Mouse (Mus musculus): ENCODE data around the gene Nrap. TPM values are rescaled to one million over a fixed set of nuclear protein-coding genes. Genes with fewer than 3 reads are reported as not detected.

Nrap gene
- polyA plus RNA-seq, 1 experiment from 2014 or later: 0.16 TPM

- WGBS (ENCODE audit: insufficient replicate concordance): 55% methylated on average over 9 of the region's 9 CpGs
- 0 out of 2 replicates have a peak overlapping the region, but pooled peaks have one; percentile 1 for H3K9ac ChIP-seq (replicated peaks)
- ATAC-seq (no peak), DNase-seq (no peak)
- no peaks in the 10 kb centered on the region for H3K9me3 ChIP-seq (ENCODE audit: low read length)
- no peaks in the 10 kb centered on the region for H3K27me3 ChIP-seq (ENCODE audit: insufficient read depth, low read length)
- no peaks in the 10 kb centered on the region for H3K36me3 ChIP-seq (replicated peaks; ENCODE audit: insufficient read depth, low read length)
- H3K4me1 ChIP-seq (ENCODE audit: insufficient read depth): peaks cover 63% of the 10 kb centered on the region
- TF ChIP-seq EP300 (IDR thresholded peaks at IDR 0.05; ENCODE audit: low read depth) (no peak), CTCF (IDR thresholded peaks at IDR 0.05; ENCODE audit: low read depth) (no peak)
- no peak overlapping the region for H3K27ac ChIP-seq (ENCODE audit: low read depth)
- H3K4me2 ChIP-seq (ENCODE audit: low read depth, low read length): no peak overlapping the region
- no peak overlapping the region for H3K4me3 ChIP-seq (ENCODE audit: low read depth, low read length)
Observed at GRCm38 (mm10) chr19:56393311-56393866, 3.6 kb upstream of the Nrap start.

GRCm38 (mm10) chr19:56391307-56392046 is 1.6 kb upstream of the Nrap start:
- H3K4me3 ChIP-seq (ENCODE audit: low read depth, low read length): peak overlapping the region; percentile 24; the same call in 1 of the 2 replicates
- peak overlapping the region; percentile 64 for H3K4me2 ChIP-seq (ENCODE audit: low read depth, low read length)
- no peaks in the 10 kb centered on the region for H3K27me3 ChIP-seq (ENCODE audit: insufficient read depth, low read length)
- H3K4me1 ChIP-seq (ENCODE audit: insufficient read depth): peaks cover 53% of the 10 kb centered on the region
- peak overlapping the region; percentile 41 for H3K9ac ChIP-seq (replicated peaks)
- ATAC-seq (peak; percentile 99), DNase-seq (peak; percentile 84)
- TF ChIP-seq EP300 (IDR thresholded peaks at IDR 0.05; ENCODE audit: low read depth) (peak; percentile 90), CTCF (IDR thresholded peaks at IDR 0.05; ENCODE audit: low read depth) (no peak)
- H3K9me3 ChIP-seq (ENCODE audit: low read length): no peaks in the 10 kb centered on the region
- no peaks in the 10 kb centered on the region for H3K36me3 ChIP-seq (replicated peaks; ENCODE audit: insufficient read depth, low read length)
- H3K27ac ChIP-seq (ENCODE audit: low read depth): peak overlapping the region; percentile 85
- WGBS (ENCODE audit: insufficient replicate concordance): 40% methylated on average over 6 of the region's 6 CpGs

- DNase-seq: no peak
- Histone ChIP-seq H3K27me3 (ENCODE audit: insufficient read depth, low read length) (no peaks in the 10 kb centered on the region), H3K4me1 (ENCODE audit: insufficient read depth) (peaks cover 31% of the 10 kb centered on the region), H3K9me3 (ENCODE audit: low read length) (no peaks in the 10 kb centered on the region), H3K9ac (replicated peaks) (no peak overlapping the region), H3K4me3 (ENCODE audit: low read depth, low read length) (no peak overlapping the region), H3K27ac (ENCODE audit: low read depth) (no peak overlapping the region), H3K4me2 (ENCODE audit: low read depth, low read length) (no peak overlapping the region), H3K36me3 (replicated peaks; ENCODE audit: insufficient read depth, low read length) (no peaks in the 10 kb centered on the region)
- WGBS (ENCODE audit: insufficient replicate concordance): 78% methylated on average over 11 of the region's 11 CpGs
- no peak for ATAC-seq
- TF ChIP-seq CTCF (IDR thresholded peaks at IDR 0.05; ENCODE audit: low read depth) (no peak), EP300 (IDR thresholded peaks at IDR 0.05; ENCODE audit: low read depth) (no peak)
Observed at GRCm38 (mm10) chr19:56389176-56389575, 661 bp downstream of the Nrap start.

GRCm38 (mm10) chr19:56387726-56388302 is 2.0 kb downstream of the Nrap start:
- Histone ChIP-seq H3K4me3 (ENCODE audit: low read depth, low read length) (no peak overlapping the region), H3K9ac (replicated peaks) (no peak overlapping the region), H3K4me1 (ENCODE audit: insufficient read depth) (peaks cover 25% of the 10 kb centered on the region), H3K27ac (ENCODE audit: low read depth) (no peak overlapping the region), H3K4me2 (ENCODE audit: low read depth, low read length) (no peak overlapping the region), H3K27me3 (ENCODE audit: insufficient read depth, low read length) (no peaks in the 10 kb centered on the region), H3K9me3 (ENCODE audit: low read length) (no peaks in the 10 kb centered on the region), H3K36me3 (replicated peaks; ENCODE audit: insufficient read depth, low read length) (no peaks in the 10 kb centered on the region)
- DNase-seq (no peak), ATAC-seq (no peak)
- 59% methylated on average over 4 of the region's 4 CpGs for WGBS (ENCODE audit: insufficient replicate concordance)
- no peak for TF ChIP-seq EP300 (IDR thresholded peaks at IDR 0.05; ENCODE audit: low read depth)
- TF ChIP-seq CTCF (IDR thresholded peaks at IDR 0.05; ENCODE audit: low read depth): no peak

GRCm38 (mm10) chr19:56386095-56386494 is 3.7 kb downstream of the Nrap start:
- ATAC-seq (no peak), DNase-seq (no peak)
- Histone ChIP-seq H3K4me2 (ENCODE audit: low read depth, low read length) (no peak overlapping the region), H3K4me3 (ENCODE audit: low read depth, low read length) (no peak overlapping the region), H3K4me1 (ENCODE audit: insufficient read depth) (peaks cover 13% of the 10 kb centered on the region), H3K27me3 (ENCODE audit: insufficient read depth, low read length) (no peaks in the 10 kb centered on the region), H3K27ac (ENCODE audit: low read depth) (no peak overlapping the region), H3K9ac (replicated peaks) (no peak overlapping the region), H3K9me3 (ENCODE audit: low read length) (no peaks in the 10 kb centered on the region), H3K36me3 (replicated peaks; ENCODE audit: insufficient read depth, low read length) (no peaks in the 10 kb centered on the region)
- 83% methylated on average over 10 of the region's 10 CpGs for WGBS (ENCODE audit: insufficient replicate concordance)
- TF ChIP-seq CTCF (IDR thresholded peaks at IDR 0.05; ENCODE audit: low read depth) (no peak), EP300 (IDR thresholded peaks at IDR 0.05; ENCODE audit: low read depth) (no peak)

- H3K27ac ChIP-seq (ENCODE audit: low read depth): no peak overlapping the region
- H3K9me3 ChIP-seq (ENCODE audit: low read length): no peaks in the 10 kb centered on the region
- H3K9ac ChIP-seq (replicated peaks): no peak overlapping the region
- H3K27me3 ChIP-seq (ENCODE audit: insufficient read depth, low read length): no peaks in the 10 kb centered on the region
- H3K4me3 ChIP-seq (ENCODE audit: low read depth, low read length): no peak overlapping the region
- no peaks in the 10 kb centered on the region for H3K36me3 ChIP-seq (replicated peaks; ENCODE audit: insufficient read depth, low read length)
- H3K4me1 ChIP-seq (ENCODE audit: insufficient read depth): peaks cover 8% of the 10 kb centered on the region
- no peak for ATAC-seq
- H3K4me2 ChIP-seq (ENCODE audit: low read depth, low read length): no peak overlapping the region
- no peak for TF ChIP-seq CTCF (IDR thresholded peaks at IDR 0.05; ENCODE audit: low read depth)
- no peak for TF ChIP-seq EP300 (IDR thresholded peaks at IDR 0.05; ENCODE audit: low read depth)
- no peak for DNase-seq
- WGBS (ENCODE audit: insufficient replicate concordance): 82% methylated on average over 5 of the region's 5 CpGs
Observed at GRCm38 (mm10) chr19:56385546-56385945, 4.3 kb downstream of the Nrap start.
